Mouse (Mus musculus): Measurements from ENCODE around the gene Nck1.

Nck1 gene

GRCm38 (mm10) chr9:100493611-100494261 is 52.2 kb downstream of the Nck1 start:
- no peak for TF ChIP-seq GATA4 (IDR thresholded peaks at IDR 0.05; ENCODE audit: insufficient replicate concordance, low read length)

GRCm38 (mm10) chr9:100491424-100491823 is 54.5 kb downstream of the Nck1 start:
- TF ChIP-seq GATA4 (IDR thresholded peaks at IDR 0.05; ENCODE audit: insufficient replicate concordance, low read length) = no peak

- TF ChIP-seq GATA4 (IDR thresholded peaks at IDR 0.05; ENCODE audit: insufficient replicate concordance, low read length) = no peak
These were observed 57.0 kb downstream of the Nck1 start for GRCm38 (mm10) chr9:100488969-100489368.

GRCm38 (mm10) chr9:100488056-100488713 is 57.7 kb downstream of the Nck1 start:
- TF ChIP-seq GATA4 (IDR thresholded peaks at IDR 0.05; ENCODE audit: insufficient replicate concordance, low read length) = no peak

- TF ChIP-seq GATA4 (IDR thresholded peaks at IDR 0.05; ENCODE audit: insufficient replicate concordance, low read length) = no peak
These were observed 59.5 kb downstream of the Nck1 start, which contains the start of gene Il20rb for GRCm38 (mm10) chr9:100486431-100486830. TSS of gene Il20rb (minus strand) at chr9:100486788.

GRCm38 (mm10) chr9:100483318-100483717 is 62.6 kb downstream of the Nck1 start:
- TF ChIP-seq GATA4 (IDR thresholded peaks at IDR 0.05; ENCODE audit: insufficient replicate concordance, low read length) = no peak

- no peak for TF ChIP-seq GATA4 (IDR thresholded peaks at IDR 0.05; ENCODE audit: insufficient replicate concordance, low read length)
These were observed 64.3 kb downstream of the Nck1 start for GRCm38 (mm10) chr9:100481626-100482025.

- TF ChIP-seq GATA4 (IDR thresholded peaks at IDR 0.05; ENCODE audit: insufficient replicate concordance, low read length) = no peak
These were observed 71.9 kb downstream of the Nck1 start for GRCm38 (mm10) chr9:100474056-100474455.

GRCm38 (mm10) chr9:100473361-100473760 is 72.6 kb downstream of the Nck1 start:
- TF ChIP-seq GATA4 (IDR thresholded peaks at IDR 0.05; ENCODE audit: insufficient replicate concordance, low read length) = no peak

GRCm38 (mm10) chr9:100472931-100473330 is 73.0 kb downstream of the Nck1 start:
- no peak for TF ChIP-seq GATA4 (IDR thresholded peaks at IDR 0.05; ENCODE audit: insufficient replicate concordance, low read length)

- no peak for TF ChIP-seq GATA4 (IDR thresholded peaks at IDR 0.05; ENCODE audit: insufficient replicate concordance, low read length)
These were observed 74.4 kb downstream of the Nck1 start for GRCm38 (mm10) chr9:100471605-100471953.

GRCm38 (mm10) chr9:100470936-100471604 is 74.9 kb downstream of the Nck1 start:
- no peak for TF ChIP-seq GATA4 (IDR thresholded peaks at IDR 0.05; ENCODE audit: insufficient replicate concordance, low read length)

GRCm38 (mm10) chr9:100470228-100470627 is 75.7 kb downstream of the Nck1 start:
- no peak for TF ChIP-seq GATA4 (IDR thresholded peaks at IDR 0.05; ENCODE audit: insufficient replicate concordance, low read length)

- TF ChIP-seq GATA4 (IDR thresholded peaks at IDR 0.05; ENCODE audit: insufficient replicate concordance, low read length) = no peak
These were observed 76.3 kb downstream of the Nck1 start for GRCm38 (mm10) chr9:100469681-100470080.

GRCm38 (mm10) chr9:100468151-100468550 is 77.8 kb downstream of the Nck1 start:
- no peak for TF ChIP-seq GATA4 (IDR thresholded peaks at IDR 0.05; ENCODE audit: insufficient replicate concordance, low read length)

GRCm38 (mm10) chr9:100467653-100468052 is 78.3 kb downstream of the Nck1 start:
- TF ChIP-seq GATA4 (IDR thresholded peaks at IDR 0.05; ENCODE audit: insufficient replicate concordance, low read length) = no peak
